32 mouse cellular contexts compared by ENCODE assay signal in the genomic region with DNA sequence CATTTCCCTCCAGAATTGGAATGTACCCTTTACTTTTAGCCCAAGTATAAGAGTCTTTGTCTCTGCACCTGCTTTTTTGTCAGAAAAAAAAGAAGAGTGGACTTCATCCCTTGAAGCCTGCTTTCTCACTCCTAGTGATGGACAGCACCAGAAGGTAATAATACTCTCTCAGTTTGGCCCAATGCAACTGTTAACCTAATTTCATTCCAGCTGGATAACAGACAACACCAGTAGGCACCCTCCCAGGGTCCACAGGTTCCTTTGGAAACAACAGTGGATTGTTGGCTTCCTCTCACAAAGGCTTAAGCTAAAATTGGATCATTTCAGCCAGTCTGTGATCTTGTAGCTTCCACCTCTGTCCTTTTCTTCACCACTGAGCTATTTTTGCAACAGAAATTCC.
"Had no signal": no experiment of that assay in that cellular context is flagged by ENCODE, and none has a peak within 500 bp of the region (broad histone marks: within the 10 kb centered on the region; RNA-seq: fewer than 3 reads in every experiment).

No protein-coding gene starts in this region.

- H3K27ac ChIP-seq: limb, embryonic 12.5 days; limb, embryonic 13.5 days; limb, embryonic 15.5 days; liver, embryonic 12.5 days; liver, embryonic 13.5 days; liver, embryonic 14.5 days; liver, embryonic 15.5 days; lung, embryonic 15.5 days; macrophage; midbrain, embryonic 10.5 days; midbrain, embryonic 12.5 days; midbrain, embryonic 13.5 days; midbrain, embryonic 15.5 days; neural tube, embryonic 12.5 days; neural tube, embryonic 13.5 days had no signal

- H3K27me3 ChIP-seq: limb, embryonic 12.5 days; limb, embryonic 13.5 days; limb, embryonic 15.5 days; liver, embryonic 12.5 days; liver, embryonic 13.5 days; liver, embryonic 15.5 days; lung, embryonic 15.5 days; megakaryocyte, embryonic 14.5 days; midbrain, embryonic 12.5 days; midbrain, embryonic 13.5 days; midbrain, embryonic 15.5 days; neural tube, embryonic 12.5 days; neural tube, embryonic 13.5 days had no signal

- H3K9me3 ChIP-seq: limb, embryonic 12.5 days; limb, embryonic 13.5 days; limb, embryonic 15.5 days; liver, embryonic 12.5 days; liver, embryonic 13.5 days; liver, embryonic 15.5 days; lung, embryonic 15.5 days; midbrain, embryonic 12.5 days; midbrain, embryonic 13.5 days; midbrain, embryonic 15.5 days; neural tube, embryonic 12.5 days; neural tube, embryonic 13.5 days had no signal

- ATAC-seq: liver, embryonic 12.5 days; liver, postnatal 0 days; lung, postnatal 0 days; midbrain, embryonic 13.5 days; midbrain, embryonic 15.5 days; midbrain, embryonic 16.5 days had no signal

- H3K36me3 ChIP-seq: limb, embryonic 12.5 days; limb, embryonic 13.5 days; limb, embryonic 15.5 days; liver, embryonic 12.5 days; liver, embryonic 13.5 days; liver, embryonic 15.5 days; lung, embryonic 15.5 days; midbrain, embryonic 10.5 days; midbrain, embryonic 12.5 days; midbrain, embryonic 13.5 days; midbrain, embryonic 15.5 days; neural tube, embryonic 12.5 days; neural tube, embryonic 13.5 days had no signal

- H3K9ac ChIP-seq: limb, embryonic 12.5 days; limb, embryonic 13.5 days; limb, embryonic 15.5 days; liver, embryonic 12.5 days; liver, embryonic 13.5 days; liver, embryonic 14.5 days; liver, embryonic 15.5 days; liver, postnatal 0 days; lung, embryonic 14.5 days; lung, embryonic 15.5 days; midbrain, embryonic 12.5 days; midbrain, embryonic 13.5 days; midbrain, embryonic 15.5 days; neural tube, embryonic 12.5 days; neural tube, embryonic 13.5 days had no signal

- H3K4me3 ChIP-seq: limb, embryonic 12.5 days; limb, embryonic 13.5 days; limb, embryonic 15.5 days; liver, embryonic 12.5 days; liver, embryonic 13.5 days; liver, embryonic 15.5 days; lung, embryonic 15.5 days; megakaryocyte, embryonic 14.5 days; midbrain, embryonic 10.5 days; midbrain, embryonic 12.5 days; midbrain, embryonic 13.5 days; midbrain, embryonic 15.5 days; myocyte; neural tube, embryonic 12.5 days; neural tube, embryonic 13.5 days had no signal

- H3K4me2 ChIP-seq: limb, embryonic 12.5 days; limb, embryonic 13.5 days; limb, embryonic 15.5 days; liver, embryonic 11.5 days; liver, embryonic 12.5 days; liver, embryonic 13.5 days; liver, embryonic 15.5 days; lung, embryonic 14.5 days; lung, embryonic 15.5 days; midbrain, embryonic 11.5 days; midbrain, embryonic 12.5 days; midbrain, embryonic 13.5 days; midbrain, embryonic 15.5 days; neural tube, embryonic 12.5 days; neural tube, embryonic 13.5 days had no signal

- DNase-seq: left cerebral cortex, postnatal 4 days; liver; liver, embryonic 13.5 days; liver, postnatal 0 days; lung, adult 18-20 months; lung, adult 2 months; lung, embryonic 14.5 days; lung, postnatal 10 days; lung, postnatal 14 days; lung, postnatal 36 days; lung, postnatal 4 days; midbrain, embryonic 14.5 days had no signal

- H3K4me1 ChIP-seq: limb, embryonic 12.5 days; limb, embryonic 13.5 days; limb, embryonic 15.5 days; liver, embryonic 12.5 days; liver, embryonic 13.5 days; liver, embryonic 15.5 days; lung, embryonic 15.5 days; megakaryocyte, embryonic 14.5 days; midbrain, embryonic 12.5 days; midbrain, embryonic 13.5 days; midbrain, embryonic 15.5 days; neural tube, embryonic 12.5 days; neural tube, embryonic 13.5 days had no signal
